Mouse (Mus musculus) neural tube, embryonic 11.5 days (tissue): Measurements from ENCODE around the gene Cacnb3. TPM values are rescaled to one million over a fixed set of nuclear protein-coding genes. Genes with fewer than 3 reads are reported as not detected.
A peak's percentile ranks its signal among the peaks of the same experiment; 100 is the strongest.

Experiments used
- ATAC-seq: fragments of 200-750 bp; cut with Nextera tagmentation; 2 replicates; pipeline ENCODE4 v1.8.0; 2017; ENCODE audit warnings: moderate number of reproducible peaks, mild to moderate bottlenecking, moderate TSS enrichment, moderate library complexity; ENCODE audit not compliant: insufficient read depth, low FRiP score, low TSS enrichment
- DNase-seq: peaks from one replicate; pipeline ENCODE4 v3.0.0-alpha.2; 2015; ENCODE audit warnings: low spot score
- H3K27ac ChIP-seq: fragments of 300-500 bp; sonication (generic); 2 replicates; pipeline ENCODE4 v1.5.1; 2014; ENCODE audit warnings: low read depth, mild to moderate bottlenecking, low read length
- H3K27me3 ChIP-seq: fragments of 300-500 bp; sonication (generic); 2 replicates; pipeline ENCODE4 v1.6.1; 2014; ENCODE audit warnings: mild to moderate bottlenecking, low read length, mixed read lengths; ENCODE audit not compliant: control insufficient read depth, insufficient read depth
- H3K36me3 ChIP-seq: fragments of 300-500 bp; sonication (generic); 2 replicates; pipeline ENCODE4 v1.6.1; 2014; ENCODE audit warnings: mild to moderate bottlenecking, low read length, moderate library complexity, mixed read lengths; ENCODE audit not compliant: control insufficient read depth, insufficient read depth
- H3K4me1 ChIP-seq: fragments of 300-500 bp; sonication (generic); 2 replicates; pipeline ENCODE4 v1.6.1; 2014; ENCODE audit warnings: low read length, mixed read lengths; ENCODE audit not compliant: control insufficient read depth, insufficient read depth
- H3K4me2 ChIP-seq: fragments of 300-500 bp; sonication (generic); 2 replicates; pipeline ENCODE4 v1.6.1; 2014; ENCODE audit warnings: low read depth, mild to moderate bottlenecking, moderate library complexity
- H3K4me3 ChIP-seq: fragments of 300-500 bp; sonication (generic); 2 replicates; pipeline ENCODE4 v1.5.1; 2014; ENCODE audit warnings: low read depth, low read length
- H3K9ac ChIP-seq: fragments of 300-500 bp; sonication (generic); 2 replicates; pipeline ENCODE4 v1.6.1; 2014; ENCODE audit warnings: mild to moderate bottlenecking, low read length
- H3K9me3 ChIP-seq: fragments of 300-500 bp; sonication (generic); 2 replicates; pipeline ENCODE4 v1.6.1; 2016; ENCODE audit warnings: low read length; ENCODE audit not compliant: control insufficient read depth
- WGBS: fragments of 180-500 bp; shearing (Covaris S2); extraction: QIAGEN DNeasy Blood & Tissue Kit; methylation state at CpG from one replicate; pipeline ENCODE4 v1.1.7; 2014; 5-methylcytosine and 5-hydroxymethylcytosine counted together
- polyA plus RNA-seq: library from polyadenylated mRNA; unstranded; fragments of >200 nt; fragmentation: Nextera tagmentation; extraction: Ambion mirVana; gene quantifications from 2 replicates; pipeline ENCODE4 v1.2.1, GENCODE M21; 2014

Gene Cacnb3
- polyA plus RNA-seq, 1 experiment from 2014 or later, result 58.4 TPM

- Histone ChIP-seq H3K4me1 (no peaks in the 10 kb centered on the region), H3K27ac (no peak overlapping the region), H3K9me3 (no peaks in the 10 kb centered on the region), H3K9ac (no peak overlapping the region), H3K27me3 (no peaks in the 10 kb centered on the region), H3K36me3 (peaks cover 28% of the 10 kb centered on the region), H3K4me3 (no peak overlapping the region), H3K4me2 (no peak overlapping the region)
- ATAC-seq, result no peak
- peak; percentile 1 for DNase-seq
- WGBS, result 97% methylated on average over 5 of the region's 5 CpGs
Observed at GRCm38 (mm10) chr15:98595049-98595448, 35.6 kb upstream of the Cacnb3 start.

- H3K27me3 ChIP-seq, result no peaks in the 10 kb centered on the region
- H3K27ac ChIP-seq, result no peak overlapping the region
- DNase-seq (no peak), ATAC-seq (no peak)
- peaks cover 33% of the 10 kb centered on the region for H3K36me3 ChIP-seq
- WGBS, result 92% methylated on average over 14 of the region's 14 CpGs
- H3K9ac ChIP-seq, result no peak overlapping the region
- no peaks in the 10 kb centered on the region for H3K4me1 ChIP-seq
- no peak overlapping the region for H3K4me2 ChIP-seq
- no peak overlapping the region for H3K4me3 ChIP-seq
- no peaks in the 10 kb centered on the region for H3K9me3 ChIP-seq
Observed at GRCm38 (mm10) chr15:98596609-98597008, 34.0 kb upstream of the Cacnb3 start.

- DNase-seq (no peak), ATAC-seq (no peak)
- Histone ChIP-seq H3K4me3 (no peak overlapping the region), H3K9me3 (no peaks in the 10 kb centered on the region), H3K9ac (no peak overlapping the region), H3K36me3 (peaks cover 32% of the 10 kb centered on the region), H3K27ac (no peak overlapping the region), H3K4me2 (no peak overlapping the region), H3K27me3 (no peaks in the 10 kb centered on the region), H3K4me1 (no peaks in the 10 kb centered on the region)
- 88% methylated on average over 12 of the region's 12 CpGs for WGBS
Observed at GRCm38 (mm10) chr15:98600036-98600709, 30.5 kb upstream of the Cacnb3 start.

GRCm38 (mm10) chr15:98601832-98602190, 28.8 kb upstream of the Cacnb3 start:
- H3K4me1 ChIP-seq, result no peaks in the 10 kb centered on the region
- ATAC-seq (no peak), DNase-seq (no peak)
- no peaks in the 10 kb centered on the region for H3K9me3 ChIP-seq
- H3K4me2 ChIP-seq, result no peak overlapping the region
- 84% methylated on average over 7 of the region's 7 CpGs for WGBS
- H3K27ac ChIP-seq, result no peak overlapping the region
- H3K36me3 ChIP-seq, result peaks cover 26% of the 10 kb centered on the region
- no peak overlapping the region for H3K9ac ChIP-seq
- no peaks in the 10 kb centered on the region for H3K27me3 ChIP-seq
- H3K4me3 ChIP-seq, result no peak overlapping the region

GRCm38 (mm10) chr15:98602191-98602881, 28.3 kb upstream of the Cacnb3 start:
- Histone ChIP-seq H3K27me3 (no peaks in the 10 kb centered on the region), H3K36me3 (peaks cover 22% of the 10 kb centered on the region), H3K4me1 (peaks cover under 1% of the 10 kb centered on the region; the same call in 1 of the 2 replicates), H3K4me2 (no peak overlapping the region), H3K4me3 (no peak overlapping the region), H3K9ac (no peak overlapping the region), H3K9me3 (no peaks in the 10 kb centered on the region), H3K27ac (no peak overlapping the region)
- ATAC-seq (no peak), DNase-seq (peak; percentile 4)
- 71% methylated on average over 13 of the region's 13 CpGs for WGBS

- Histone ChIP-seq H3K27me3 (no peaks in the 10 kb centered on the region), H3K4me2 (no peak overlapping the region), H3K4me3 (no peak overlapping the region), H3K4me1 (peaks cover 8% of the 10 kb centered on the region), H3K9ac (no peak overlapping the region), H3K36me3 (peaks cover 17% of the 10 kb centered on the region), H3K9me3 (no peaks in the 10 kb centered on the region), H3K27ac (no peak overlapping the region)
- peak; percentile 4 for DNase-seq
- WGBS, result 72% methylated on average over 4 of the region's 4 CpGs
- no peak for ATAC-seq
Observed at GRCm38 (mm10) chr15:98602921-98603458, 27.6 kb upstream of the Cacnb3 start.

GRCm38 (mm10) chr15:98604041-98604575, 26.5 kb upstream of the Cacnb3 start:
- 94% methylated on average over 24 of the region's 24 CpGs for WGBS
- no peak for ATAC-seq
- Histone ChIP-seq H3K4me3 (no peak overlapping the region), H3K9ac (no peak overlapping the region), H3K4me1 (peaks cover 11% of the 10 kb centered on the region), H3K4me2 (no peak overlapping the region), H3K9me3 (no peaks in the 10 kb centered on the region), H3K27ac (no peak overlapping the region), H3K27me3 (no peaks in the 10 kb centered on the region), H3K36me3 (peaks cover 15% of the 10 kb centered on the region)
- DNase-seq, result no peak

GRCm38 (mm10) chr15:98606051-98606536, 24.5 kb upstream of the Cacnb3 start:
- ATAC-seq (no peak), DNase-seq (no peak)
- WGBS, result 90% methylated on average over 12 of the region's 12 CpGs
- no peaks in the 10 kb centered on the region for H3K27me3 ChIP-seq
- H3K36me3 ChIP-seq, result peaks cover 8% of the 10 kb centered on the region; the same call in 1 of the 2 replicates
- no peak overlapping the region for H3K9ac ChIP-seq
- no peak overlapping the region for H3K27ac ChIP-seq
- H3K4me1 ChIP-seq, result peaks cover 14% of the 10 kb centered on the region
- H3K9me3 ChIP-seq, result no peaks in the 10 kb centered on the region
- H3K4me3 ChIP-seq, result no peak overlapping the region
- no peak overlapping the region for H3K4me2 ChIP-seq
